Mouse (Mus musculus): Measurements from ENCODE around the gene Gpank1. TPM values are rescaled to one million over a fixed set of nuclear protein-coding genes. Genes with fewer than 3 reads are reported as not detected.

Gene Gpank1
- total RNA-seq, 2 experiments from 2014 or later, result 14.8 to 15.8 TPM

DNA sequence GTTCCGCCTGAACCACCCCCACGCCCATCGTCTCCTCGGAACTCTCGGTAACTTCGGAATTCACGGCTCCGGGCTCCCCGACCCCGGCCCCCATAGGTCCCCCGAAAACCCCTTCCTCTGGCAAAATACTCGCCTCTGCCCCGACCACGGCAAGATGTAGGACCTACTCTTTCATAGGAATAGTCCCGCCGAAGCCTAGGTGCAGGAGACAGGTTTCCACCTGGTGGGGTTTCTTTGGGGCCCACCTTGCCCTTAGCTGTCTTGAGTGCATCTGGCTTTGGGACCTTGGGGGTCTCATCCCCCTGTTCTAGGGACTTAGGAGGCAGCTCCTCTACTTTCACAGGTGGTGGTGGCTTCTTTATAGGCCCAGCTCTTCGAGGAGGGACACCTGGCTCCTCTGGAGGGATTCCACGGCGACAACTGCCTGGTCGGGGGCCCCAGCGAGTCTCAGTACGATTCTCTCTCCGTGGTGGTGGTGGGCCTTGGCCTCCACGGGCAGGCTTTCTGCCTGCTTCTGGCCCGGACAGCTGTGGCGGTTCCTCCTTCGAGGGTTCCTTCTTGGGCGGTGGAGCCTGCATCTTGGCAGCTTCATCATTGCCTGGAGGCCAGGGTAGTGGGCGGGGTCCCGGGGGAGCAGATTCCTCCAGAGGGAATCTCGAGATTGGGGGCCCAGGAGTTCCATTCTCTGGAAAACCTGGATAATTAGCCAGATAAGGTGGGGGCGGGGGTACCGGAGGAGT lies 35.4 kb downstream of the Gpank1 start:
- no peak for ATAC-seq (replicated peaks; ENCODE audit: low FRiP score, poor library complexity, severe bottlenecking)

DNA sequence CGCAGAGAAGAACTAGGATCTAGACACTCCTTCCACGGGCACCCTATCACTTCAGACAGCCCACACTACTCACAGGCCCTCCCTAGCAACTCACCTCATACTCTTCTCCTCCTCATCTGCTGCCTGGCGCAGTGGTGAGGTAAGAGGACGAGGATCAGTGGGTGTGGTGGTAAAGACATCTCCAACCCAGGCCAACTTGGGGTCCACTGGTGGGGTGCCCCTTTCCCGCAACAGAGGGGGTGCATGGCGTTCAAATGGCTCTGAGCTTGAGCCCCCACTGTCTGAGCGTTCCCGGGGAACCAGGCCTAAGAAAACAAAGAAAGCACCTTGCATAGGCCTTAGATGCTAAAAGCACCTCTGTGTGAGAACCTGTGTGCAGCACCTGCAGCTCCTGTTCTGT lies 36.0 kb downstream of the Gpank1 start:
- ATAC-seq (replicated peaks; ENCODE audit: low FRiP score, poor library complexity, severe bottlenecking), result no peak

DNA sequence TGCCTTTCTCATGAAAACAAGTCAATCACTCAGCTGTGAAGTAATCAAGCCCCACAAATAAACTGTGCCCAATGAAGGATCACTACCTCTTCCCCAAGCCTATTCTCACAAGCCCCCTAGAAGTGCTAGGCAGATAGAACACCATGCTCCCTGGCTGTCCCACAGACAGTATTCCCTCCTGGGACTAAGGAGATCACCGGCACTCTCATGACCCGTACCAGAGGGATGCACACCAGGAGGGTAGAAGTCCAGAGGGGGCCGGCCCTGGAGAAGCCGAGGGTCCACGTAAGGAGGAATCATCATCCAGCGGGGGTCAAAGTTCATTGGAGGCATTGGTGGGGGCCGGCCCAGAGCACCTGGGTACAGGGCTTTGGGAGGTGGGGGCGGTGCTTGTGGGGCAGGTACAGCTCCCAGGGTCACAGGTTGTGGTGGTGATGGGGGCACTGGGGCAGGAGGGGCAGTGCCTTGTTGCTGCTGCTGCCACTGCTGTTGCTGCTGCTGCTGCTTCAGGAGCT lies 36.5 kb downstream of the Gpank1 start:
- no peak for ATAC-seq (replicated peaks; ENCODE audit: low FRiP score, poor library complexity, severe bottlenecking)

DNA sequence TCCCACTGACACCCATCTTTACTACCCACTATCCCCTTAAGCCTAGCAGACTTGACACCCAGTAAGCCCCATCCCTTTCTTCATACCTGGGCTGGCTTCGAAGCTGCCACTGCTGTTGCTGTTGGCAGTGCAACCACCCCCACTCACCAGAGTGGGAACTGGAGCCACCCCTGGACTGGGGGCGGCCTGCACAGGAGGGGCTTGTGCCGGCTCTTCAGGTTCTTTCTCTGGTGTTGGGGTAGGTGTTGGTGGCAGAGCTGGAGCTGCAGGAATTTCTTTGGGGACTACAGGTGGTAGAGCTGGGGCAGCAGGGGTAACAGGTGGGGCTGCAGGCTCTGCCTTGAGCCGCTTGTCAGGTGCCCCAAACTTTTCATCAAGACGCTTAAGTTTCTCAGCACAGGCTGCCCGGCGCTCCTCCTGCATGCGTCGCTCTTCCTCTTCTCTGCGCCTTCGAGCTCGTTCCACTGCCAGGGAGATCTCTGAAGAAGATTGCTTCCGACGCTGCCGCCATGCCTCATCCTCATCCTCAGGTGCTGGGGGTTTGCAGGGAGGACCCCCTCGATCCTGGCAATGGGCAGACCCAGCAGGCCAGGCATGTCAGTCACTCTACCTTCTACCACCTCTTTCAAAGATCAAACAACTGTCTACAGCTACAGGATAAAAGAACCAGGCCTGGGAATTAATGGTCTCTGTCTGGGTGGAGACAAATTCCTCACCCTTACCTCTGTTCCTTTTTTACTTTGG lies 37.8 kb downstream of the Gpank1 start:
- no peak for ATAC-seq (replicated peaks; ENCODE audit: low FRiP score, poor library complexity, severe bottlenecking)

DNA sequence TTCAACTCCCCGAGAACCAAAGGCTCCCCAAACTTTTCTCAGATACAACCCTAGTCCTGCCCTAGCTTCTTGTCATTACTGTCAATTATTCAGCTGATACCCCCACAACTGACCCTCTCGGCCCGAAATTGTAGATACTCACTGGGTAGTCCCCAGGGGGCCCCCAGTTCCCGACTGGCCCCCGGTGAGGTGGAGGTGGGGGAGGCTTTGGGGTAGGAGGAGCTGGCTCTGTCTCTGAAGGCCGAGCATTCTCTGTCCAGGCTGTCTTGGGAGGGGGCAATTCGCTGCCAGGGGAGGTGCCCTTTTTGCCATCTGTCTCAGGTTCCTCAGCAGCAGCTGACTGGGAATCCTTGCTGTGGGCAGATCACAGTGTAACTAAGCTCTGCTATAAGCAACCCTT lies 38.4 kb downstream of the Gpank1 start:
- no peak for ATAC-seq (replicated peaks; ENCODE audit: low FRiP score, poor library complexity, severe bottlenecking)

DNA sequence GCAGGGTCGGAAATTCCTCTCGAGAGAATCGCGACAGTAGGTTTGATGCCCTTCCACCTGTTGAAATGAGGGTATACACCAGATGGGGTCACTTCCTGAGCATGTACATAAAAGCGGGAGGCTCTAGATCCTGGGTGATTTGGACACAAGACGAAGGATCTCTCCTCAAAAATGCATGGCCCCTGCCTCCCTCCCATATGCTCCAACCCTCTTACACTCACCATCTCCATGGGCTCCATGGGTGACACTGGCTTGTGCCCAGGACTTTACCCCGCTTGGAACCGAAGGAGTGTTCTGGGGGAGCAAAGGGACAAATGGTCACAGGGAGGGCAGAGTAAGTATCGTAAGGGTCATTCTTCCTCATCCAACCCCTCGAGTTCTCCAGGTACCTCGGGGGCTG lies 40.2 kb downstream of the Gpank1 start:
- ATAC-seq (replicated peaks; ENCODE audit: low FRiP score, poor library complexity, severe bottlenecking), result no peak

DNA sequence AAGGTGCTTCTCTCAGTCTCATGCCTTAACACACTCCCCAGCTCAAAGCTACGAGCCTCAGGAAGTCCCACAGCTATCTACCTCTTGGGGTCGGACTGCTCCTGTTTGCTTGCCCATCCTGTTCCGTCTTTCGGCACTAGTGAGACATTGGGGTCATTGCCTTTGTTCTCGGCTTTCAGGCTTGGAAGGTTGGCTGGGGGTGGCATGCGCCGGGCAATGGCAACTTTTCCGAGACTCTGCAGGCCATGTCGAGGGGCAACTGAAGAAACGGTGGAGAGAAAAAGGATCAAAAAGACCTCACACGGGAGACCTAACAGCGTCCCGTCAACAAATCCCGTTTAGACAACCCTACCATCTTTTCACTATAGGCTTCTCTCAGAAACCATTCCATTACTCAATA lies 40.9 kb downstream of the Gpank1 start:
- no peak for ATAC-seq (replicated peaks; ENCODE audit: low FRiP score, poor library complexity, severe bottlenecking)

DNA sequence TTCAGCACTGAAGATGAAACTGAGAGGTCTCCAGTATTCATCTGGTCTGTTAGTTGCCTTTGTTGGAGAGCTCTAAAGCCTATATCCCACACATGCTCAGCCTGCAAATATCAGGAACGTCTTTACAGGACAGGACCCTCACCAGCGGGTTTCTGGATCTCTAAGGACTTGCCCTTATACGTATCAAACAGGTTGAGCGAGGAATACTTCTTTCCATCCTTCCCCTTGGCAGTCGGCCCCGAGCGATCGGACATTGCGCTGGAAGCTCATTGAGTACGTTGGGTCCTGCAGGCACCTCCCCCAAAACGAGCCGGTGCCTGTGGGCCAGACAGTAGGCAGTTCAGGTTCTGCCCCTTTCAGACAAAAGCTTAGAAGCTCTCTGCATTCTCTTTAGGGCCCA lies 41.5 kb downstream of the Gpank1 start:
- ATAC-seq (replicated peaks; ENCODE audit: low FRiP score, poor library complexity, severe bottlenecking), result no peak

DNA sequence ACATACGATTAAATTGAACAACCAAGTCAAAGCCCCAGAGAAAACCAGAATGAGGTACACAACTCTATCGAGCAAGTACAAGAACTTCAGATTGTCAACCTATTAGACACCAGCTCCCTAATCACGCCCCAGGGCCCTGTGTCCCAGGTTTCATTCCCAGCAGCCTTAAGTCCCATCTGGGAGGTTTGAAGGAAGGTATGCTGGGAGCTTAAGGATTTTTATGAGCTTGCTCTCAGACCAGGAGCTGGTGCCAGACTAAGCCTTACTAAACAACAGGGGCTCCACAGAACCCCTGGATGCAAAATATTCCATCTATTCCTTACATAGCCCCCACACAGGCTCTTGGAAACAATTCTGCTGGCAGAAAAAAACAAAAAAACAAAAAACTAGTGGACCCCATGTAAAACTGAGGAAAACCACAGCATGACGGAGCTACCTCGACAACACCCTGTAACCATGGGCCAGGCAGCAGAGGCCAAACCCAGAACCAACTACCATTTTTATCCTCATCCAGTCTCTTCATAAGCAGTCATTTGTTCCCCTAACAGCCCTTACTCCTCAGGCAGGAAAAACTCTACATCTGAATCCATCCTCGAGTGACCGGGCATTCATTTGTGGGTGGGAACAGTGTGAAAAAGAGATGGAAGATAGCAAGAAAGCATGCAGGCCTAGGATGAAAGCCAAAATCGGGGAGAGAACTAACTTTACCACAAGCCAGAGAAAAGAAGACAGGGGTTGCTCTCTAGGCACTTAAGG lies 42.2 kb downstream of the Gpank1 start:
- ATAC-seq (replicated peaks; ENCODE audit: low FRiP score, poor library complexity, severe bottlenecking), result no peak

DNA sequence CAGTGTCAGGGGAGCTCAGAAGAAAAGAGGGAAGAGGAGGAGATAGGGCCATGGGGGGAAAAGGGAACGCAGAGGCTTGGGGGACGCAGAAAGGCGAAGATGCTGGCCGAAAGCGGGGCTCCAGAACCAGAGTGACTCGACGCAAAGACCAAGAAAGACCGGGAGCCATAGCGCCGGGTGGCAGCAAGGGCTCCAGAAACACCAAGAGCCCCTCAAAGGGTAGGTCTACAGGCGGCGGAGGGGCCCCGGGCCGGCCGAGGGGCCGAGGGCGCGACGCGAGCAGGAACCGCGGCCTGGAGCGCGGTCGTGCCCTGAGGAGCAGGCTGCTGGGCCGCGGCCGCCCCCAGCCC lies 42.9 kb downstream of the Gpank1 start:
- ATAC-seq (replicated peaks; ENCODE audit: low FRiP score, poor library complexity, severe bottlenecking), result no peak

DNA sequence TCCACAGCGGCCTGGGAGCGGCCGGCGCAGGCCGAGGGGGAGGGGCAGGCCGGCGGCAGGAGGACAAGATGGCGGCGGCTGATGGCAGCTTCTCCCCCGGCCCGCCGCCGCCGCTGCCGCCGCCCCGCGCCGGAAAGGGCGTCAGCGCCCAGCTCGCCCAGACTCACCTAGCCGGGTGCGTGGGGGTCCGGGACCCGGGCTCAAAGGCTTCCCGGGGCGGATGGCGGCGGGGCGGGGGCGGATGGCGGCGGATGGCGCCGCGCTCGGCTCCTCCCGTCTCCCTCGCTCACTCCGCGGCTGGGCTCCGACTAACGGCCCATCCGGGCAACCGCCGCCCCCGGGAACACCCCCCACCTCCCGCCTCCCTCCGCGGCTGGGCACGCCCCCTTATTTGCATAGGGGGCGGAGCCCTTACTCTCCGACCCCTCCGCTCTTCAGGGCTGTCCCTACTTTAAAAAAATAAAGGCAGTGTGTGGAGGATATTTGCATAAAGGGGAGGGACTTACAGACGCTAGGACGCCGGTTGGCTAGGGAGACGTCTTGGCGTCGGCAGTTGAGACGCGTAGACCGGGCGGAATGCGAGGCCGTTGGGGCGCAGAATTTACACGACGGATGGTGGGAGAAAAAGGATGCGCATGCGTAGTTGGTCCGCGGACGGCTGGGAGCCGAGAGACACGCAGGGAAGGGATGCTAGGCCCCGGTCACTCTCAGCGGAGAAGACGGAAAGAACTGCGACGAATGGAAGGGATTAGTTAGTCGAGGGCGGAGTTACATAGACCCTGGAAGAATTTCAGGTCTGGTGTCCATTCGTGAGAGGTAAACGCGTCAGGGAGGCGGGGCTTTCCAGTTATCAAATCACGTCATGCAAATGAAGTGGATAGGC lies 43.6 kb downstream of the Gpank1 start, which contains the start of gene Prrc2a:
Gene Prrc2a, minus strand, starts transcription at position 330 of the 883 bp plus-strand sequence.
- ATAC-seq (replicated peaks; ENCODE audit: low FRiP score, poor library complexity, severe bottlenecking), result peak; percentile 89

DNA sequence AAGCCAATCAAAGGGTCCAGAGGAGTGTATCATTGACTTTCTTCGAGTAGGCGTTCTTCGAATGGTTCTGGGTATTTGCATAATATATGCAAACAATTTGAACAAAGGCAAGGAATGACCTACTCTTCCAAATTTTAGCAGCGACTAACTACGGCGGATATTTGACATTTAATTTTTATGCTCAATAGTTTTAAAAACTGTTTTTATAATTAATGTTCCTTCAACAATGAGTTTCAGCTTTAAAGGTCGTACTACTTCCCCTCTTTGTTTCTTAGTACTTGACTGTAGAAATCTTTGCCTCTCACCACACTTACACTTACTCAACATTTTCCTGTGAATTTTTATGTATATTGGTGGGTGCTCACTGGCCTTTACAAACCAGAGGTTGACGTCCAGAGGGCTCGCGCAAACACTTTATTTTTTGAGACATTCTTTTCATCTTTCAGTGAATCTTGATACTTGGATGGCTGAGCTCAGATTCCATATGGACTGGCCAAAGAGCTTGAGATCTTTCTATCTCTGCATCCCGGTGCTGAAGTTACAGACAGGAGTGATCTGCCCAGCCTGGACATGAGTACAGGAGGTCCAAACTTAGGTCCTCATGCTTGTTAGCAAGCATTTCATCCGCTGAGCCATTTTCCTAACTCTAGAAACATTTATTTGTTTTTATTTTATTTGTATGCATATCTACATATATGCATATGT lies 44.3 kb downstream of the Gpank1 start:
- ATAC-seq (replicated peaks; ENCODE audit: low FRiP score, poor library complexity, severe bottlenecking), result no peak

DNA sequence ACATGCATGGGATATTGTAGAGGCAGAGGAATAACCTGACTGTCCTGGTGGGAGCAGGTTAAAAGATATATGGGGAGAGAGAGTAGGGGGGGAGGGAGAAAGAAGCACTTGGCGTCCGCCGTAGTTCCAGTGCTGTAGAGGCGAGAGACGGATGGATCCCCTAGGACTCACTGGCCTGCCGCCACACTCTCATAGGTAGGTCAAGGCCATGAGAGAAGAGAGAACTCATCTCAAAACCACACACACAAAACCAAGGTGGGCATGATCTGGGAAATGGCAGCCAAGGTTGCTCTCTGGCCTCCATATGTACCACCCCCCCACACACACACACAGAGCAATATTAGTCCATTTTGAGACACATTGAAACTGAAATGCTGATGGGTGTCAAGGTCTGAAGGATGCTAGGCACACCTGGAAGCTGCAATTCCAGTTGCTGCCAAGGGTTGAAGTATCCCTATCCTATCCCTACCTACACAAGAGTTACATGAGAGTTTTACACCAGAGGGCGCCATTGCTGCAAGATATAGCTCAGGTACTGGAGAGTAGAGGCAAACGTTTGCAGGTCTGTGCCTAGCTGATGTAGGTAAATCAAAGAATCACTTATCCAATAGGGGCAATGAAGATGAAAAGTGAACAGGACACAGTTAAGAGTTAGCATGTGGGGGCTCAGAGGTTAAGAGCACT lies 45.2 kb downstream of the Gpank1 start:
- ATAC-seq (replicated peaks; ENCODE audit: low FRiP score, poor library complexity, severe bottlenecking), result no peak

DNA sequence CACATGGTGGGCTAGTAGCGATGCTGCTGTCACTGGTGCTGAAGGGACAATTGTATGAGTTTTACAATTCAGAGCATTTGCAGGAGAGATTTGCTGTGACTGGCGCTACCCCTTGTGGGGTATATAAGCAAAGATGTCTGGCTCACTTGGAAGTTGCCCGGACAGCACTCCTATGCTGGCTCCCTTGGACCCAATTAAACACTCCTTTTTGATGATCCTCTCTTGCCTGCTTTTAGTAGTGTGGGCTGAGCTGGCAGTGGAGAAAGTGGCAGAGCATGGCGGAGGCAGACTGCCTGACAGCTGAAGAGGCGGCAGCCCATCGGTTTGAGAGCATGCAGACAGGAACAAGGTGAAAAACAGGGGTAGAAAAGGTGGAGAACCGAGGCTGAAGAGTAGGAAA lies 46.5 kb downstream of the Gpank1 start:
- ATAC-seq (replicated peaks; ENCODE audit: low FRiP score, poor library complexity, severe bottlenecking), result no peak

DNA sequence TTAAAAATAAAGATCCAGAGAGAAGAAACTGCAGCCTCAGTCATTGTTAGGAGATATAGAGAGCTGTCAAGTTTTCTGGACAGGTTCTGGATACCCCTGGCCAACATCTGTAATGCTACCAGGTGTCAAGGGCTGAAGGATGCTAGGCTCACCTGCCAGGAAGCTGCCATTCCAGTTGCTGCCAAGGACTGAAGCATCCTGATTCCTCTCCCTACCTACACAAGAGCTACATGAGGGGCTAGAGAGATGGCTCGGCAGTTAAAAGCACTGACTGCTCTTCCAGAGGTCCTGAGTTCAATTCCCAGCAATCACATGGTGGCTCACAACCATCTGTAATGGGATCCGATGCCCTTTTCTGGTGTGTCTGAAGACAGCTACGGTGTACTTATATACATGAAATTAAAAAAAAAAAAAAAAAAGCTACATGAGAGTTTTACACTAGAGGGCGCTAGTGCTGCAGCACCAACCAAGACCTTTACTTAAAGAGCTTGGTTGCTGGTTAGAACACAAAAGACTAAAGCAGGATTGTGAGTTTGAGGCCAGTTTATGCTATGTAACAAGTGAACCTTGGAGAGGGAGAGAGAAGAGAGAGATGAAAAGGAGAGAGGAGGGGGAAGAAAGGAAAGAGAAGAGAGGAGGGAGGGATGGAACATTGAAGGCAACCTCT lies 47.4 kb downstream of the Gpank1 start:
- ATAC-seq (replicated peaks; ENCODE audit: low FRiP score, poor library complexity, severe bottlenecking), result no peak

DNA sequence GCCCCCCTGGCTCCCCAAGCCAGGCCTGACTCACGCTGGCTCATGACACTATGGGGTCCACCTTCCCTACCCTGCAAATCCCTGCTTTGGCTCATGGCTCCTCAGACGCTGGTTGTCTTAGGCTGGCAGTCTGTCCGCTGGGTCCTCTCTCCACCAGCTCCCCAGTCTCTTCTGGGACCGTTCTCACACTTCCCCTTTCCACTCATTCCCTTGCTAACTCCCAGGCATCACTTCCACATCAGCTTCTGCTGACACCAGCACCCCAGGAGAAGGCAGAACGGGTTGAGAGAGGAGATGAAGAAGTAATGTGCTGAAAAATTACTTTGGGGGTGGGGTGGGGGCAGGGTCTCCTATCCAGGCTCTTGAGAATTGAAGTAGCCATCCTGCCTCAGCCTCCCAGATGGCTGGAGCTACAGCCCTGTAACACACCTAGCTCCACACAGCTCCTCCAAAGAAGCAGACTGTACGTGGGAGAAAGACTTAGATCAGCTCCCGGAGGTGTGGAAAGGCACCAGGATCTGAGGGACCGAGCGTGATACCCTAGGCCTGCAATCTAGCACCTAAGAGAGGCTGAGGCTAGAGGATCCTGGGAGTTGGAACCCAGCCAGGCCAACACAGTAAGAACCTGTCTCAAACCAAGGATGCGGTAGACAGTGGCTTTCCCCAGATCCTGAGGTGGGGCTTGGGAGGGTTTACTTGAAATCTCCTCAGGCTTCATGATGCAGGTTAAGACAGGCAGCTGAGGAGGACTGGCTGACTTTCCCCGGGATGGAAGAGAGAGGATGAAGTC lies 51.4 kb downstream of the Gpank1 start:
- ATAC-seq (replicated peaks; ENCODE audit: low FRiP score, poor library complexity, severe bottlenecking), result no peak

DNA sequence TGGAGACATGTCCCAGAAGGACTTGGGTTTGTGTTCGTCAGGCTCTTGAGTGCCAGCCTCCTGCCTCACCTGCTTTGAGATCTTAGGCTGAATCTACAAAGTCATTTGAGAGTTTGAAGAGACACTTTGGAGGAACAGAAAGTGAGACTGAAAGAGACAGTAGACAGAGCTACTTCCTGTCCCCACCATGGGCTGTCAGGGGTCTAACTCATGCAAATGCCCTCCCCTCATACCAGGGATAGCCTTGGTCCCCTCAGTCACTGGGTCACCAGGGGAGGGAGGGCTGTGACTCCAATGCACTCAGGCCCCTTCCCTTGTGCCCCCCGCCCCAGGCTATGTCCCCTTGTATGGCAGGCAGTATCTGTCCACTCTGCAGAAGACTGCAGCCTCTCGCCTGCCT lies 52.1 kb downstream of the Gpank1 start:
- no peak for ATAC-seq (replicated peaks; ENCODE audit: low FRiP score, poor library complexity, severe bottlenecking)

Data from erythroblast, adult 5-6 weeks (primary cell).